Mouse (Mus musculus): ENCODE measurements around the gene Haus3.

DNA sequence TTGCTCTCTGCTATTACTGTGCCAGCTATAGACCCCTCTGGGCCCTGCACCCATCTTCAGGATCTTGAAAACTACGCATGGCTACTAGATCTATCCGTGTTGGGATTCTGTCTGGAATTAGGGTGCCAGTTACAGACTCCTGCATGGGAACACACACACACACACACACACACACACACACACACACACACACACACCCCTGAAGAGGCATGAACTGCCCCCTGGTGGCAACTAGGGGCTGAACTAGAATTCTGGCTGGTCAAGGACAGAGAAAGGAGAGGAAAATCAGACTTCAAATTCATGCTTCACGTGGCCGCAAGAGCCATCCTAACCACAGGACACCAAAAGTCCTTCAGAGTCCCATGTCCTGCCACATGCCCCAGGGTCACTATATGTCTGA, 22.5 kb upstream of the Haus3 start:
- TF ChIP-seq CTCF (IDR thresholded peaks at IDR 0.05; ENCODE audit: low read depth, low read length) (peak; percentile 51), POLR2A (IDR thresholded peaks at IDR 0.05; ENCODE audit: extremely low read depth, insufficient read depth, low read length) (no peak)
